Mouse (Mus musculus) ES-CJ7 (cell line): ENCODE results near the gene Tdrd9.
"Not testable (repeated sequence)": the region's sequence is repeated elsewhere in the genome, so short reads cannot be mapped to it uniquely, and the experiment has no call there.

Source experiments
- DNase-seq: peaks from one replicate; pipeline ENCODE4 v3.0.0; 2011; ENCODE audit warnings: low read depth, low spot score

Gene Tdrd9

GRCm38 (mm10) chr12:112025907-112026645 is 54.7 kb downstream of the Tdrd9 start:
- no peak for DNase-seq

DNA sequence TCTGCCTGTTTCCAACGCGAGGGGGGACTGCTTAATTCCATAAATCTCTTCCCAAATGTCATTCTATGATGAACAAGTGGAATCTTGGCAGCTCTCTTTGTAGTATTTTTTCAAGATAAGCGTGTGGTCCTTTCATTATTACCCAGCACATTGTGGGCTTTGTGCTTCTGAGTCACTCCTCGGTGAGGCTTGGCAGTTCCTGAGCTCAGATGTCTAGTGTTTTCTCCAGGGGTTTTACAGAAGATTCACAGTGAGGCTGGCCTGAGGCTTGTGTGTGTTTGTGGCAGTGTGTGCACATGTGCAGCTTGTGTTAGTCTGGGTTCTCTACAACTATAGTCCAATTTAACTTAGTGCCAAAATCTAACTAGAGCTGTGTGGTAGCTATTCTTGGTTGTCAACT is 56.0 kb downstream of the Tdrd9 start:
- no peak for DNase-seq

GRCm38 (mm10) chr12:112033409-112033975 is 62.1 kb downstream of the Tdrd9 start:
- DNase-seq = no peak

DNA sequence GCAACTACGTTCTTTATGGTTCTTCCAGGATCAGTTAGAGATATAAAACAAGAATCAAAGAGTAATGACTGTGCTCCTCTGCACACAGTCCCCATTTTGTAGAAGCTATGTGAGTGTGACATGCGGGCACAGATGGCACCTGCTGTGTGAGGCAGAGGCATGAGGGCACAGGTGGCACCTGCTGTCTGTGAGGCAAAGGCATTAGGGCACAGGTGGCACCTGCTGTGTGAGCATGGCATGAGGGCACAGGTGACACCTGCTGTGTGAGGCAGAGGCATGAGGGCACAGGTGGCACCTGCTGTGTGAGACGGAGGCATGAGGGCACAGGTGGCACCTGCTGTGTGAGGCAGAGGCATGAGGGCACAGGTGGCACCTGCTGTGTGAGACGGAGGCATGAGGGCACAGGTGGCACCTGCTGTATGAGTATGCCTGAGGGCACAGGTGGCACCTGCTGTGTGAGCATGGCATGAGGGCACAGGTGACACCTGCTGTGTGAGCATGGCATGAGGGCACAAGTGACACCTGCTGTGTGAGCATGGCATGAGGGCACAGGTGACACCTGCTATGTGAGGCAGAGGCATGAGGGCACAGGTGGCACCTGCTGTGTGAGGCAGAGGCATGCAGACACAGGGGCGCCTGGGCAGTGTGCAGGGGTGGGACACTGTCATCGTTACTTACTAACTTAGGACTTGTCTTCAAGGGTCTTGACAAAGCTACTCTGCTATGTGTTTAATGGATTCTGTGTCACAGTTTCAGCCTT is 64.2 kb downstream of the Tdrd9 start:
- not testable (repeated sequence) for DNase-seq

DNA sequence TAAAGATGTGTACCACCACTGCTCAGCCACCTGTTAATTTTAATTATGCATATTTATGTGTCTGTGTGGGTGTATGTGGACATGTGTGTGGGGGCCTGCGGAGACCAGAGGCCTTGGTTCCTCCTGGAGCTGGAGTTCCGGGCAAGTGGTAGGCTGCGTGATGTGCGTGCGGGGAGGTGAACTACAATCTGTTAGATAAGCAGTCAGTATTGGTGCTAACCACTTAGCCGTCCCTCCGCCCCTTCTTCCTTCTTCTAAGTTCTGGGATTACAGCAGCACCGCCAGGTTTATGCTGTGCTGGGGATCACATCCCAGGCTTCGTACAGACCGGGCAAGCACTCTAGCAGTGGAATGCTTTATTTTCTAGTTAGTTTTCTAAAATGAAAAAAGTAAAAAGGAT is 67.1 kb downstream of the Tdrd9 start:
- no peak for DNase-seq

DNA sequence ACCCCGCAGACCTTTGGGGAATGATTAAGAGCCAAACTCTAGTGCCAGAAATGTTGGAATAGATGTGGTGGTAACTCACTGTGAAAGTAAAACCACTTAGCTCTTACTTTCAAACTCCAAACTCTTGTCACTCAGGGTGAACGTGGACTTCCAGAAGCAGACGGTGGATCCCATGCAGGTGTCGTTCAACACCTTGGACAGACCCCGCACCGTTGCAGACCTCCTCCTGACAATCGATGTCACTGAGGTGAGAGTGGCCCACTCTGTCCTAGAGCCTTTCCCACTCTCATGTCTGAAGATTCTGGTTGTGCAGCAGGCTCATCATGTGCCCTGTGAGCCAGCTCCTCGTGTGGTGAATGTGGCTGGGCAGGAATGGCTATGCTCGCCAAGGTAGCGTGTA is 67.8 kb downstream of the Tdrd9 start:
- no peak for DNase-seq

- no peak for DNase-seq
Observed at GRCm38 (mm10) chr12:112042681-112043080, 71.3 kb downstream of the Tdrd9 start.

DNA sequence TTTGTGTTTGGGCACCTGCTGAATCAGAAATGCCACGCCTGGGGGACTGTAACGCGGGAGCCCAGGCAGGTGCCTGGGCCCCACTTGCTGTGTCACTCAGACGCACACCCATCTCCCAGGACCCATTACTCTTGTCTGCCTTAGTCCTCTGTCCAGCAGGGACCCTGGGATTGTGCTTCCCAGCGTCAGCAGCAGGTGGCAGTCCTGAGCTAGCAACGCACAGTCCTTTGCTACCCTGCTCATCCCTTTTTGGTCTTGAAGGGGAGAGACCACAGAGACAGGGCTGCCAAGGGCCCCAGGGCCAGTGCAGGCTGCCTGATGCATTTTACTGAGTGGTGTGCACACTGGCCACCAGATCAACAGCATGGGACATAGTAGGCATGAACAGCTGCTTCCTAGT is 106.3 kb downstream of the Tdrd9 start:
- DNase-seq = peak; percentile 78

- no peak for DNase-seq
Observed at GRCm38 (mm10) chr12:112079911-112080310, 108.6 kb downstream of the Tdrd9 start.

DNA sequence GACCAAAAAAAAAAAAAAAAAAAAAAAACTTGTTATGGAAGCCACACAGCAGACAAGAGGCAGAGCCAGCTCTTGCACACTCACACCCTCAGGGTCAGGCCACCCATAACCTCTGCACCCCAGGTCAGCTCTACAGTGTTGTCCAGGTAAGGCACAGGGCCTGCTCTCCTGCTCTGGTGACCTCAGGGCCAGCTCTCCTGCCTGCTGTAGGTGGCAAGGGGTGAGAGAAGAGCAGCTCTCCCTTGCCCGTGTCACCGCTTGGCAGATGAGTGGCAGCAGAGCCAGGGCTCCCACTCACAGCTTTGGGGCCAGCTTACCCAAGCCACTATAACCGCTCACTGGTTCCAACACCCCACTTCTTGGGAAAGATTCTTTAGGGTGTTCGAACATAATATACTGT is 109.6 kb downstream of the Tdrd9 start:
- no peak for DNase-seq

- DNase-seq = no peak
Observed at GRCm38 (mm10) chr12:112082241-112082640, 110.9 kb downstream of the Tdrd9 start.

GRCm38 (mm10) chr12:112086250-112086649 is 114.9 kb downstream of the Tdrd9 start:
- DNase-seq = no peak

DNA sequence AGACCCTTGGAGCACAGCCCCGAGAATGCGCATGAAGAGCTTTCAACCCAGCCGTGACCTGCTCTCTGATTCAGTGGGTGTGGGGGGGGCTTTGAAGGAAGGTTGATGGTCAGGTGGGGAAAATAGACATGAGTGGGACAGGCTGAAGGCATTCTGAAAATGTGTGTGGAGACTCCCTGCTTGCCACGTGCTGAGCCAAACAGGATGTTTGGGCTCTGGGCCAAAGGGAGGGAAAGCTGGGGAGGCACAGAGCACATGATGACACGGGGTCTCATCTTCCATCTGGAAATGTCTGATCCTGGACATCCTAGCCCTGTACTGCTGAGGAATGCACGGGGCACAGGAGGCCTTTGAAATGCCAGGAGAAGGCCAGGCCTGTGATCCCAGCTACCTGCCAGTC is 115.4 kb downstream of the Tdrd9 start:
- DNase-seq = no peak

DNA sequence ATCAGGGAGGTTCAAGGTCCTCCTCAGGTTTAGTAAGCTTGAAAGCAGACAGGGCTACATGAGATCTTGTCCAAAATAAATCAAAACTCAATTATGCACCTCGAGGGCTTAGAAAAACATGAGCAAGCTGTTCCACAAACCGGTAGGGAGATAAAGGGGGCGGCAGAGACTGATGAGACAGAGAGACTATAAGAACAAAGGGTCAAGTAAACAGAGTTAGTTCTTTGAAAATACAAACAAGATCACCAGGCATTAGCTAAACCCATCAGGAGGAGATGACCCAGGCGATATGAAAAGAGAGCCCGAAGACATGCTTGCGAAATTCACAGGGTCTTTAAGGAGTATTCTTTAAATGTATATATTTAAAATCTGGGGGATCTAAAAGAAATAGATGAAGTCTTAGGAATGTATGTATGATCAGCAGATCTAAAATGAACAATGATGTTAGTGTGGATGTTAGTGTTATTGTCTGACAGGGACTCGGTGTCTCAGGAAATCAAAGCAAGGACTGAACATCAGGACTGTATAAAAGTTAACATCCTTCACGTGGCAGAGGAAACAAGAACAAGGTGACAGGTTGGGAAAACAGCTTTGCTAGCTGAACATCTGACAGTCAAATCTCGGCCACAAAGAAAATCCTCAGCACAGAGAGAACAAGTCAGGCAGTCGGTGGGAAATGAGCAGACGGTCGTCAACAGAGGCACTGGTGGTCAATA is 117.4 kb downstream of the Tdrd9 start:
- no peak for DNase-seq

GRCm38 (mm10) chr12:112091054-112091453 is 119.7 kb downstream of the Tdrd9 start:
- peak; percentile 83 for DNase-seq

GRCm38 (mm10) chr12:112094261-112094880 is 123.0 kb downstream of the Tdrd9 start:
- DNase-seq = no peak

DNA sequence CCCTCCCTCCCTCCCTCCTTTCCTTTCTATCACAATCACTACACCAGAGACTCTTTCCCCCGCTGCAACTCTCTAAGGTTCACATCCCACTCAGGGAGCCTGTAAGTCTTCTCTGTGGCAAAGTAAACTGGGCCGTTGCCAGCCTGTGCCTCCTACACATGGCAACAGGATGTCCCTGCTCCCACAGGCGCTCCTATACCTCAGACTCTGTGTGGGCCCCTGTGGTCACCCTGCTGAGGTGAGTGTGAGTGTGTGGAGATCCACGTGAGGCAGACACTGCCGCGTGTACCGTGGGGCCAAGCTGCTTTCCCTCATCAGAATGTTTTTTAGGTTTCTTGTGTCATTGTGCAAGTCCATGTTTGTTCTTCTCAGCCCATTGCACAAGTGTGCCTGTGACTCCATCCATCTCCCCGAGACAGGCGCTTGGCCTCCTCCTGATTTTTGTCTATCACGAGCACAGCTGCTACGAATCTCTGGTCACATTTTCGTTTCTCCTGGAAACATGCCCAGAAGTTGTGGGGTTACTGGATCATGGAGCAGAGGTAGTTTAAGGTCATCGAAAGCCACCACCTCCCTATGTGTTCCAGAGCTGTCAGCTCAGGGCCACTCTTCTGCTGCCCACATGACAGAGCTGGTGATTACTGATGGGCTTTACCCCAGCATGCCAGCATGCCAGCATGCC is 124.8 kb downstream of the Tdrd9 start:
- DNase-seq = no peak

GRCm38 (mm10) chr12:112096733-112097117 is 125.4 kb downstream of the Tdrd9 start:
- no peak for DNase-seq

DNA sequence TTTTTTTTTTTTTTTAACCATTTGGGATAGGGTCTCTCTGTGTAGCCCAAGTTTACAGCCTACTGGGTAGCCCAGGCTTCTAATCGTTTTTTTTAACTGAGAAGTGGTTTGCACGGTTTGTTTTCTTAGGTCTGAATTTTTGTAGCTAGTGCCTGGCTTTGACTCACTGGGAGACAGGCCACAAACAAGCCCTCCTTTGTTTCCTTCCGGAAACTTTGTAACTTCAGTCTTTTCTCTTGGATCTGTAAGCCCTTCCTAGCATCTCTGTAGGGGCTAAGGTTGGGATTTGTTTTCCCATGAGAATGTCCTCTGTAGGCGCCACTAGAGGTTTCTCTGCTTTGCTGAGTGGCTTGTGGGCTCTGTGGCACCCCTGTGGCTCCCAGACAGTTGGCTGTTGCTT is 128.7 kb downstream of the Tdrd9 start:
- DNase-seq = no peak

GRCm38 (mm10) chr12:112101045-112101444 is 129.7 kb downstream of the Tdrd9 start:
- no peak for DNase-seq

DNA sequence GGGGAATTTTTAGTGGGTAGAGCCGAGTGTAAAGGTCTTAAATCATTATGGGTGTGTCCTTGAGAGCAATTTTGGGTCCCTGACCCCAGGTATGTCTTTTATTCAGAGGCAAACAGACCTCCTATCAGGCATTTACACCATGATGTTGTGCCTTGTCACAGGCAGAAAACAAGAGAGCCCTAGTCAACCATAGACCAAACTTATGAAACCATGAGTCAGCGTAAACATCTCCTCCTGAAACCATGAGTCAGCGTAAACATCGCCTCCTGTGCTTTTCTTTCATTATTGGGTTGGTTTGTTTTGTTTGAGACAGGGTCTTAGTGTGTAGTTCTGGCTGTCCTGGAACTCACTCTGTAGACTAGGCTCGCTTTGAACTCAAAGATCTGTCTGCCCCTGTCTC is 131.8 kb downstream of the Tdrd9 start:
- DNase-seq = no peak
